Mouse (Mus musculus) thymus, adult 2 months (tissue): ENCODE results near the gene Pycr2. TPM values are rescaled to one million over a fixed set of nuclear protein-coding genes. Genes with fewer than 3 reads are reported as not detected.
"Not testable (repeated sequence)": the region's sequence is repeated elsewhere in the genome, so short reads cannot be mapped to it uniquely, and the experiment has no call there.

ENCODE experiments used
- DNase-seq: peaks from one replicate; pipeline ENCODE4 v3.0.0; 2021
- H3K27ac ChIP-seq: fragments of 200-500 bp; 2 replicates; pipeline ENCODE4 v1.5.1; 2012; ENCODE audit warnings: low read length, control low read depth; ENCODE audit not compliant: control insufficient read depth, insufficient read depth
- H3K27me3 ChIP-seq: fragments of 200-500 bp; 2 replicates; pipeline ENCODE4 v1.6.1; 2012; ENCODE audit warnings: mild to moderate bottlenecking, low read length, moderate library complexity, mixed read lengths; ENCODE audit not compliant: control insufficient read depth, insufficient read depth
- H3K36me3 ChIP-seq: fragments of 200-500 bp; 2 replicates; pipeline ENCODE4 v1.6.1; 2012; ENCODE audit warnings: mild to moderate bottlenecking, low read length, moderate library complexity; ENCODE audit not compliant: control insufficient read depth, insufficient read depth
- H3K4me1 ChIP-seq: fragments of 200-500 bp; replicated peaks from 2 replicates; pipeline ENCODE4 v1.6.1; 2012; ENCODE audit warnings: low read length; ENCODE audit not compliant: control insufficient read depth, insufficient read depth
- H3K4me3 ChIP-seq: fragments of 200-500 bp; 2 replicates; pipeline ENCODE4 v1.5.1; 2012; ENCODE audit warnings: mild to moderate bottlenecking, low read length, control low read depth, moderate library complexity; ENCODE audit not compliant: control insufficient read depth, insufficient read depth
- CTCF ChIP-seq: fragments of 200-500 bp; IDR thresholded peaks from 2 replicates; pipeline ENCODE4 v1.5.1; 2012; ENCODE audit warnings: mild to moderate bottlenecking, control low read depth, low read length, moderate library complexity, borderline replicate concordance; ENCODE audit not compliant: control insufficient read depth, poor library complexity, insufficient read depth; ENCODE audit errors: extremely low read depth
- POLR2A ChIP-seq: fragments of 200-500 bp; IDR thresholded peaks from 2 replicates; pipeline ENCODE4 v1.6.1; 2012; ENCODE audit warnings: mild to moderate bottlenecking, low read length, control low read depth, moderate library complexity; ENCODE audit not compliant: control insufficient read depth, poor library complexity, insufficient read depth; ENCODE audit errors: extremely low read depth
- WGBS: fragments of 180-500 bp; shearing (Covaris S2); methylation state at CpG from one replicate; pipeline ENCODE4 v1.1.7; 2018; 5-methylcytosine and 5-hydroxymethylcytosine counted together
- polyA plus RNA-seq: library from polyadenylated mRNA; depleted of rRNA; stranded (reverse); fragments of >200 nt; gene quantifications from 2 replicates; pipeline ENCODE4 v1.2.3, GENCODE M21; 2012

The Pycr2 gene
- polyA plus RNA-seq, 1 experiment: 101 TPM

- H3K27ac ChIP-seq: no peak overlapping the region
- no peak for TF ChIP-seq CTCF
- TF ChIP-seq POLR2A: no peak
- no peak for DNase-seq
- H3K4me3 ChIP-seq: no peak overlapping the region
- H3K4me1 ChIP-seq: peaks cover 8% of the 10 kb centered on the region
- no peaks in the 10 kb centered on the region for H3K27me3 ChIP-seq
- 91% methylated on average over 2 of the region's 2 CpGs for WGBS
- no peaks in the 10 kb centered on the region for H3K36me3 ChIP-seq
Observed at GRCm38 (mm10) chr1:180929599-180929998, 25.5 kb downstream of the Pycr2 start.

GRCm38 (mm10) chr1:180931106-180931505 is 27.0 kb downstream of the Pycr2 start:
- no peaks in the 10 kb centered on the region for H3K27me3 ChIP-seq
- WGBS: 80% methylated on average over 3 of the region's 3 CpGs

GRCm38 (mm10) chr1:180933659-180934058 is 29.6 kb downstream of the Pycr2 start:
- DNase-seq: no peak
- no peak overlapping the region for H3K4me3 ChIP-seq
- TF ChIP-seq CTCF: no peak
- no peak for TF ChIP-seq POLR2A
- no peaks in the 10 kb centered on the region for H3K27me3 ChIP-seq
- no peaks in the 10 kb centered on the region for H3K36me3 ChIP-seq
- WGBS: 82% methylated on average over 6 of the region's 6 CpGs
- no peak overlapping the region for H3K27ac ChIP-seq
- H3K4me1 ChIP-seq: peaks cover 8% of the 10 kb centered on the region

More at GRCm38 (mm10) chr1:180931106-180931505, 27.0 kb downstream of the Pycr2 start:
- TF ChIP-seq CTCF: no peak
- TF ChIP-seq POLR2A: no peak
- no peak overlapping the region for H3K4me3 ChIP-seq
- DNase-seq: no peak
- peaks cover 4% of the 10 kb centered on the region for H3K4me1 ChIP-seq
- no peaks in the 10 kb centered on the region for H3K36me3 ChIP-seq
- H3K27ac ChIP-seq: no peak overlapping the region

GRCm38 (mm10) chr1:180934467-180935419 is 30.6 kb downstream of the Pycr2 start, which contains the start of gene Lefty1:
TSS of gene Lefty1 (plus strand) at chr1:180935022.
- WGBS: 93% methylated on average over 21 of the region's 21 CpGs
- DNase-seq: no peak

GRCm38 (mm10) chr1:180936610-180937398 is 32.7 kb downstream of the Pycr2 start:
- 10% methylated on average over 41 of the region's 41 CpGs for WGBS
- H3K27me3 ChIP-seq, H3K27ac ChIP-seq, DNase-seq, H3K36me3 ChIP-seq: not testable (repeated sequence)
- Histone ChIP-seq H3K4me3 (peak overlapping the region; percentile 34), H3K4me1 (peaks cover 20% of the 10 kb centered on the region)

More at GRCm38 (mm10) chr1:180934467-180935419, 30.6 kb downstream of the Pycr2 start, which contains the start of gene Lefty1:
- TF ChIP-seq POLR2A (no peak), CTCF (no peak)
- no peak within 1 kb of the TSS for H3K27ac ChIP-seq
- no peaks in the 10 kb centered on the region for H3K36me3 ChIP-seq
- no peaks in the 10 kb centered on the region for H3K27me3 ChIP-seq
- H3K4me3 ChIP-seq: no peak within 1 kb of the TSS
- H3K4me1 ChIP-seq: peaks cover 8% of the 10 kb centered on the region

GRCm38 (mm10) chr1:180937631-180938030 is 33.5 kb downstream of the Pycr2 start:
- not testable (repeated sequence) for H3K27ac ChIP-seq, H3K36me3 ChIP-seq, H3K4me3 ChIP-seq, DNase-seq, H3K27me3 ChIP-seq
- 97% methylated on average over 13 of the region's 13 CpGs for WGBS
- peaks cover 22% of the 10 kb centered on the region for H3K4me1 ChIP-seq
- TF ChIP-seq CTCF: 0 out of 2 replicates have a peak, but pooled peaks have one; percentile 25

GRCm38 (mm10) chr1:180938781-180939180 is 34.7 kb downstream of the Pycr2 start:
- WGBS: 97% methylated on average over 2 of the region's 2 CpGs

More at GRCm38 (mm10) chr1:180938781-180939180, 34.7 kb downstream of the Pycr2 start:
- H3K4me3 ChIP-seq, H3K27me3 ChIP-seq, DNase-seq, H3K27ac ChIP-seq, H3K36me3 ChIP-seq: not testable (repeated sequence)
- peaks cover 33% of the 10 kb centered on the region for H3K4me1 ChIP-seq
